In genomic region chr16:21244803-21245202, GRCm38 (mm10) we compare ENCODE assay signal across 25 mouse cellular contexts.
"Had no signal": no experiment of that assay in that cellular context is flagged by ENCODE, and none has a peak within 500 bp of the region (broad histone marks: within the 10 kb centered on the region; RNA-seq: fewer than 3 reads in every experiment).

No protein-coding gene starts in this region.

- DNase-seq: gastrocnemius, postnatal 14 days; gastrocnemius, postnatal 36 days; heart, adult 18-20 months; heart, postnatal 14 days; heart, postnatal 36 days; kidney, adult 11 months; kidney, adult 2 months; kidney, adult 9 months; kidney, postnatal 14 days; kidney, postnatal 36 days; layer of hippocampus, adult 9-11 months; layer of hippocampus, postnatal 36 days; left cerebral cortex, postnatal 4 days; liver; liver, embryonic 13.5 days had no signal

- H3K9me3 ChIP-seq: heart, embryonic 13.5 days; heart, embryonic 15.5 days; hindbrain, embryonic 13.5 days; hindbrain, embryonic 15.5 days; kidney, embryonic 15.5 days; limb, embryonic 12.5 days; liver, embryonic 13.5 days had no signal

- ATAC-seq: hindbrain, postnatal 0 days; intestine, embryonic 16.5 days had no signal

- H3K9ac ChIP-seq: heart, embryonic 15.5 days; hindbrain, embryonic 13.5 days; hindbrain, embryonic 15.5 days; kidney, embryonic 15.5 days; limb, embryonic 12.5 days; liver, embryonic 13.5 days had no signal

- H3K4me2 ChIP-seq: hindbrain, embryonic 15.5 days; limb, embryonic 12.5 days; liver, embryonic 11.5 days; liver, embryonic 13.5 days had no signal

- H3K27ac ChIP-seq: hindbrain, embryonic 13.5 days; hindbrain, embryonic 15.5 days; hindbrain, postnatal 0 days; kidney, embryonic 15.5 days; kidney, postnatal 0 days; liver, embryonic 13.5 days had no signal

- H3K36me3 ChIP-seq: heart, embryonic 13.5 days; heart, embryonic 15.5 days; hindbrain, embryonic 13.5 days; hindbrain, embryonic 15.5 days; kidney, embryonic 15.5 days; limb, embryonic 12.5 days; liver, embryonic 13.5 days had no signal

- H3K27me3 ChIP-seq: limb, embryonic 12.5 days had no signal

- H3K4me3 ChIP-seq: heart, embryonic 13.5 days; heart, embryonic 15.5 days; hindbrain, embryonic 13.5 days; hindbrain, embryonic 15.5 days; kidney, embryonic 15.5 days; limb, embryonic 12.5 days; liver, embryonic 13.5 days had no signal
